Mouse (Mus musculus) heart, embryonic 10.5 days (tissue): Measurements from ENCODE around the gene Rps23. TPM values are rescaled to one million over a fixed set of nuclear protein-coding genes. Genes with fewer than 3 reads are reported as not detected.
"Not testable (repeated sequence)": the region's sequence is repeated elsewhere in the genome, so short reads cannot be mapped to it uniquely, and the experiment has no call there.

ENCODE experiments used
- DNase-seq: peaks from one replicate; pipeline ENCODE4 v3.0.0-alpha.2; 2017; ENCODE audit warnings: low spot score
- H3K27ac ChIP-seq: fragments of 300-500 bp; sonication (generic); 2 replicates; pipeline ENCODE4 v1.5.1; 2016; ENCODE audit warnings: mild to moderate bottlenecking
- H3K27me3 ChIP-seq: fragments of 300-500 bp; sonication (generic); 2 replicates; pipeline ENCODE4 v1.6.1; 2016; ENCODE audit warnings: mild to moderate bottlenecking; ENCODE audit not compliant: poor library complexity, insufficient read depth, severe bottlenecking
- H3K36me3 ChIP-seq: fragments of 300-500 bp; sonication (generic); 2 replicates; pipeline ENCODE4 v1.6.1; 2016; ENCODE audit warnings: mild to moderate bottlenecking, moderate library complexity
- H3K4me1 ChIP-seq: fragments of 300-500 bp; sonication (generic); 2 replicates; pipeline ENCODE4 v1.6.1; 2016; ENCODE audit warnings: mild to moderate bottlenecking
- H3K4me3 ChIP-seq: fragments of 300-500 bp; sonication (generic); 2 replicates; pipeline ENCODE4 v1.5.1; 2016; ENCODE audit warnings: mild to moderate bottlenecking, moderate library complexity
- H3K9me3 ChIP-seq: fragments of 300-500 bp; sonication (generic); 2 replicates; pipeline ENCODE4 v1.6.1; 2016; ENCODE audit warnings: mild to moderate bottlenecking, moderate library complexity
- WGBS: fragments of 180-500 bp; shearing (Covaris S2); methylation state at CpG from one replicate; pipeline ENCODE4 v1.1.7; 2016; 5-methylcytosine and 5-hydroxymethylcytosine counted together
- polyA plus RNA-seq: library from polyadenylated mRNA; unstranded; fragments of >200 nt; fragmentation: Nextera tagmentation; extraction: Ambion mirVana; gene quantifications from 2 replicates; pipeline ENCODE4 v1.2.1, GENCODE M21; 2016

Rps23 gene
- polyA plus RNA-seq, 1 experiment from 2014 or later: 171 TPM

GRCm38 (mm10) chr13:90914721-90915120, 8.0 kb upstream of the Rps23 start:
- no peaks in the 10 kb centered on the region for H3K36me3 ChIP-seq
- H3K4me3 ChIP-seq: no peak overlapping the region
- 86% methylated on average over 4 of the region's 4 CpGs for WGBS
- H3K27me3 ChIP-seq: no peaks in the 10 kb centered on the region
- H3K27ac ChIP-seq: no peak overlapping the region
- H3K9me3 ChIP-seq: no peaks in the 10 kb centered on the region
- H3K4me1 ChIP-seq: peaks cover 5% of the 10 kb centered on the region; the same call in 1 of the 2 replicates
- DNase-seq: no peak

- 2% methylated on average over 13 of the region's 13 CpGs for WGBS
- Histone ChIP-seq H3K27ac (peak overlapping the region; percentile 98), H3K36me3 (peaks cover 39% of the 10 kb centered on the region), H3K4me3 (peak overlapping the region; percentile 92)
- not testable (repeated sequence) for DNase-seq, H3K27me3 ChIP-seq, H3K4me1 ChIP-seq, H3K9me3 ChIP-seq
Observed at GRCm38 (mm10) chr13:90923617-90924016, 859 bp downstream of the Rps23 start.

GRCm38 (mm10) chr13:90924072-90924471, 1.3 kb downstream of the Rps23 start:
- Histone ChIP-seq H3K9me3 (no peaks in the 10 kb centered on the region), H3K4me1 (no peaks in the 10 kb centered on the region), H3K27ac (peak overlapping the region; percentile 98), H3K4me3 (peak overlapping the region; percentile 92), H3K36me3 (peaks cover 41% of the 10 kb centered on the region), H3K27me3 (no peaks in the 10 kb centered on the region)
- 50% methylated on average over 9 of the region's 9 CpGs for WGBS
- no peak for DNase-seq

- 93% methylated on average over 5 of the region's 5 CpGs for WGBS
- no peaks in the 10 kb centered on the region for H3K27me3 ChIP-seq
- H3K27ac ChIP-seq: no peak overlapping the region
- peaks cover 41% of the 10 kb centered on the region for H3K36me3 ChIP-seq
- DNase-seq: no peak
- no peaks in the 10 kb centered on the region for H3K4me1 ChIP-seq
- H3K4me3 ChIP-seq: no peak overlapping the region
- no peaks in the 10 kb centered on the region for H3K9me3 ChIP-seq
Observed at GRCm38 (mm10) chr13:90925191-90925590, 2.4 kb downstream of the Rps23 start.

- no peak overlapping the region for H3K4me3 ChIP-seq
- H3K4me1 ChIP-seq: no peaks in the 10 kb centered on the region
- no peak for DNase-seq
- 77% methylated on average over 7 of the region's 7 CpGs for WGBS
- no peak overlapping the region for H3K27ac ChIP-seq
- no peaks in the 10 kb centered on the region for H3K9me3 ChIP-seq
- no peaks in the 10 kb centered on the region for H3K27me3 ChIP-seq
- peaks cover 41% of the 10 kb centered on the region for H3K36me3 ChIP-seq
Observed at GRCm38 (mm10) chr13:90926125-90926765, 3.5 kb downstream of the Rps23 start.

- H3K4me3 ChIP-seq: no peak overlapping the region
- DNase-seq: no peak
- WGBS: 70% methylated on average over 5 of the region's 5 CpGs
- no peaks in the 10 kb centered on the region for H3K9me3 ChIP-seq
- peaks cover 41% of the 10 kb centered on the region for H3K36me3 ChIP-seq
- H3K4me1 ChIP-seq: no peaks in the 10 kb centered on the region
- no peaks in the 10 kb centered on the region for H3K27me3 ChIP-seq
- H3K27ac ChIP-seq: no peak overlapping the region
Observed at GRCm38 (mm10) chr13:90926938-90927633, 4.3 kb downstream of the Rps23 start.

GRCm38 (mm10) chr13:90928266-90928665, 5.5 kb downstream of the Rps23 start:
- DNase-seq, H3K4me3 ChIP-seq, H3K9me3 ChIP-seq, H3K27me3 ChIP-seq, H3K27ac ChIP-seq, H3K4me1 ChIP-seq: not testable (repeated sequence)
- WGBS: 96% methylated on average over 8 of the region's 10 CpGs
- peaks cover 41% of the 10 kb centered on the region for H3K36me3 ChIP-seq

- Histone ChIP-seq H3K4me3 (no peak overlapping the region), H3K9me3 (no peaks in the 10 kb centered on the region), H3K27me3 (no peaks in the 10 kb centered on the region), H3K27ac (no peak overlapping the region), H3K4me1 (no peaks in the 10 kb centered on the region), H3K36me3 (peaks cover 39% of the 10 kb centered on the region)
- DNase-seq: no peak
- WGBS: 22% methylated on average over 5 of the region's 5 CpGs
Observed at GRCm38 (mm10) chr13:90929847-90930246, 7.1 kb downstream of the Rps23 start.

- no peak for DNase-seq
Observed at GRCm38 (mm10) chr13:90933256-90933655, 10.5 kb downstream of the Rps23 start.

GRCm38 (mm10) chr13:90935852-90936251, 13.1 kb downstream of the Rps23 start:
- DNase-seq: no peak
- no peak overlapping the region for H3K4me3 ChIP-seq
- WGBS: 89% methylated on average over 7 of the region's 7 CpGs
- H3K27me3 ChIP-seq: no peaks in the 10 kb centered on the region
- no peaks in the 10 kb centered on the region for H3K36me3 ChIP-seq
- H3K4me1 ChIP-seq: no peaks in the 10 kb centered on the region
- no peaks in the 10 kb centered on the region for H3K9me3 ChIP-seq
- no peak overlapping the region for H3K27ac ChIP-seq

More at GRCm38 (mm10) chr13:90933256-90933655, 10.5 kb downstream of the Rps23 start:
- no peak overlapping the region for H3K4me3 ChIP-seq
- H3K27ac ChIP-seq: no peak overlapping the region
- H3K36me3 ChIP-seq: peaks cover 6% of the 10 kb centered on the region; the same call in 1 of the 2 replicates
- H3K9me3 ChIP-seq: no peaks in the 10 kb centered on the region
- no peaks in the 10 kb centered on the region for H3K4me1 ChIP-seq
- H3K27me3 ChIP-seq: no peaks in the 10 kb centered on the region
- WGBS: 67% methylated on average over 3 of the region's 3 CpGs

GRCm38 (mm10) chr13:90939192-90939591, 16.4 kb downstream of the Rps23 start:
- H3K36me3 ChIP-seq: no peaks in the 10 kb centered on the region
- no peaks in the 10 kb centered on the region for H3K27me3 ChIP-seq
- peak; percentile 87 for DNase-seq
- 51% methylated on average over 6 of the region's 6 CpGs for WGBS
- no peak overlapping the region for H3K4me3 ChIP-seq
- H3K4me1 ChIP-seq: no peaks in the 10 kb centered on the region
- no peak overlapping the region for H3K27ac ChIP-seq
- no peaks in the 10 kb centered on the region for H3K9me3 ChIP-seq

GRCm38 (mm10) chr13:90939600-90939999, 16.8 kb downstream of the Rps23 start:
- Histone ChIP-seq H3K27me3 (no peaks in the 10 kb centered on the region), H3K4me3 (no peak overlapping the region), H3K36me3 (no peaks in the 10 kb centered on the region), H3K4me1 (no peaks in the 10 kb centered on the region), H3K27ac (no peak overlapping the region), H3K9me3 (no peaks in the 10 kb centered on the region)
- 79% methylated on average over 5 of the region's 5 CpGs for WGBS
- DNase-seq: no peak

- 67% methylated on average over 2 of the region's 2 CpGs for WGBS
- Histone ChIP-seq H3K36me3 (no peaks in the 10 kb centered on the region), H3K27ac (no peak overlapping the region), H3K9me3 (no peaks in the 10 kb centered on the region), H3K4me1 (peaks cover 14% of the 10 kb centered on the region), H3K4me3 (no peak overlapping the region), H3K27me3 (no peaks in the 10 kb centered on the region)
- DNase-seq: no peak
Observed at GRCm38 (mm10) chr13:90958894-90959293, 36.1 kb downstream of the Rps23 start.
